Mouse (Mus musculus): ENCODE measurements around the gene Rab3il1. TPM values are rescaled to one million over a fixed set of nuclear protein-coding genes. Genes with fewer than 3 reads are reported as not detected.

Gene Rab3il1
- total RNA-seq, 1 experiment, result 4.0 TPM

DNA sequence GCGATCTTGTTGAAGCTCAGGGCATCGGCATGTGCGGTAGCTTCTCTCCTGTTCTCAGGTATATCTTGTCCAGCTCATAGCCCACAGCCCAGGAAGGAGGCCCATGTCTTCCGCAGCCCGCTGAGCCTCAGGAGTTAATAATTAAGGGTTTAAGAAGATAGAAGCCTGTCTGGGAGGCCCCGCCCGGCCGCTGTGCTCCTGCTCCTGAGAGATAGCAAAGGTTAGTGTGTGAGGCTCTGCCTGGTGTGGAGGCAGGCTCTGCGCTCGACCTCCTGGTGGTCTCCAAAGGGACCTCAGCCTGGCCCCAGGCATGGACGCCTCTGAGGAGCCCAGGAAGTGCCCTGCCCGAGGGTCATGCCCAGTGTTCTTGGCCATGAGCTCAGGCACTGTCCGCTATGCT is 13.4 kb downstream of the Rab3il1 start:
- Histone ChIP-seq H3K9me3 (ENCODE audit: control insufficient read depth, insufficient read depth, low read depth, low read length) (no peaks in the 10 kb centered on the region), H3K27ac (ENCODE audit: insufficient read depth, low read depth, low read length, poor library complexity, severe bottlenecking) (no peak overlapping the region), H3K4me1 (ENCODE audit: control insufficient read depth in 2 of 2, insufficient read depth in 2 of 2, low read length in 2 of 2, poor library complexity in 1 of 2) (peaks cover 13 to 23% of the 10 kb centered on the region in 2 experiments; a peak in 3 of 4 replicates), H3K9ac (ENCODE audit: insufficient read depth, low read depth, low read length, poor library complexity, severe bottlenecking) (no peak overlapping the region), H3K4me3 (ENCODE audit: insufficient read depth in 1 of 2, low read depth in 1 of 2, low read length in 2 of 2, poor library complexity in 1 of 2, severe bottlenecking in 1 of 2) (no peak overlapping the region), H3K36me3 (ENCODE audit: control insufficient read depth, insufficient read depth, low read length, poor library complexity, severe bottlenecking) (no peaks in the 10 kb centered on the region)
- in situ Hi-C loops (cut with MboI; ENCODE audit: low sequenced_read_pairs in 2 of 2, unreplicated experiment in 2 of 2), result no loop called here
- DNase-seq (ENCODE audit: low read depth, low spot score), result no peak
- no peak for TF ChIP-seq HCFC1 (IDR thresholded peaks at IDR 0.05; ENCODE audit: borderline replicate concordance, insufficient read depth, low read length)
- no peak for TF ChIP-seq ZC3H11A (IDR thresholded peaks at IDR 0.05; ENCODE audit: borderline replicate concordance, low read depth, low read length)
- TF ChIP-seq CHD2 (IDR thresholded peaks at IDR 0.05; ENCODE audit: low read depth, low read length), result no peak
- no peak for TF ChIP-seq MAFK (IDR thresholded peaks at IDR 0.05; ENCODE audit: insufficient read depth, low read depth, low read length)
- no peak for TF ChIP-seq ZNF384 (IDR thresholded peaks at IDR 0.05; ENCODE audit: low read depth, low read length)

DNA sequence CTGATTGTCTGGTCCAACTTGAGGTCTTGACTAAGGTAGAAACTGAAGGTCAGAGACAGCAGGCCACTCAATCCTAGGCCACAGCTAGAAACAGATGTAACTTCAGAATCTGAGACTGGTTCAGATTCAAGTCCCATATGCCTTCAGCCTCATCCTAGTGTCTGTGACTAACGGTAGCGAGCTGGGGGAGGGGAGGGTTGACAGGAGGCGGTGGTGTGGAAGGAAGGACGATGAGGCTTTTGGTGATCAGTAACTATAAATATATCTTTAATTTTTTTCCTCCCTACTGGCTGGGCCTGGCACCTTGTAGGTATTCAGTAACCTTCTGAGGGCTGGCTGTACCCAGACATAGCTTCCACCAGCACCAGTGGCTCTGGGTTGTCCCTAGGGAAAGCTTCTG is 14.0 kb downstream of the Rab3il1 start:
- in situ Hi-C loops (cut with MboI; ENCODE audit: low sequenced_read_pairs in 2 of 2, unreplicated experiment in 2 of 2), result no loop called here
- Histone ChIP-seq H3K9me3 (ENCODE audit: control insufficient read depth, insufficient read depth, low read depth, low read length) (no peaks in the 10 kb centered on the region), H3K9ac (ENCODE audit: insufficient read depth, low read depth, low read length, poor library complexity, severe bottlenecking) (no peak overlapping the region), H3K4me1 (ENCODE audit: control insufficient read depth in 2 of 2, insufficient read depth in 2 of 2, low read length in 2 of 2, poor library complexity in 1 of 2) (peaks cover 12 to 23% of the 10 kb centered on the region in 2 experiments; a peak in 3 of 4 replicates), H3K27ac (ENCODE audit: insufficient read depth, low read depth, low read length, poor library complexity, severe bottlenecking) (no peak overlapping the region), H3K36me3 (ENCODE audit: control insufficient read depth, insufficient read depth, low read length, poor library complexity, severe bottlenecking) (no peaks in the 10 kb centered on the region), H3K4me3 (ENCODE audit: insufficient read depth in 1 of 2, low read depth in 1 of 2, low read length in 2 of 2, poor library complexity in 1 of 2, severe bottlenecking in 1 of 2) (no peak overlapping the region)
- DNase-seq (ENCODE audit: low read depth, low spot score), result no peak
- TF ChIP-seq ZNF384 (IDR thresholded peaks at IDR 0.05; ENCODE audit: low read depth, low read length) (no peak), HCFC1 (IDR thresholded peaks at IDR 0.05; ENCODE audit: borderline replicate concordance, insufficient read depth, low read length) (no peak), MAFK (IDR thresholded peaks at IDR 0.05; ENCODE audit: insufficient read depth, low read depth, low read length) (no peak), CHD2 (IDR thresholded peaks at IDR 0.05; ENCODE audit: low read depth, low read length) (no peak), ZC3H11A (IDR thresholded peaks at IDR 0.05; ENCODE audit: borderline replicate concordance, low read depth, low read length) (no peak)

DNA sequence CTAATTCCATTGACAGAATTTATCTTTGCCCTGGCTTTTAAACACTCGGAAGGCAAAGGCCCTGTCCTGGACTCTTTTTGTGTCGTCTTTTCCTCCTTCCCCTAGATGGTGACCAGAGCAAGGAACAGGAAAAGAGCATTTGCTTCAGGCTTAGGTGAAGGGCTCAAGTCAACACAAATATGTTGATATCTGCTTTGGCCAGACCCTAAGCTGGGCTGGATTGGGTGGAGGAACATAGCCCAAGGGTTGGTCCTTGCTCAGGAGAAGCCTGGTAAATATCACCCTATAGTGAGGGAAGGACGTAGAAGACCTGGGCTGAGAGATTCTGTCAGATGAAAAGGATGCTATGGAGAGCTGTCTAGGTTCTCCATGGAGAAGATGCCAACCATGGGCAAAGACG is 14.7 kb downstream of the Rab3il1 start:
- H3K27ac ChIP-seq (ENCODE audit: insufficient read depth, low read depth, low read length, poor library complexity, severe bottlenecking), result no peak overlapping the region
- H3K36me3 ChIP-seq (ENCODE audit: control insufficient read depth, insufficient read depth, low read length, poor library complexity, severe bottlenecking), result no peaks in the 10 kb centered on the region
- no peak overlapping the region for H3K9ac ChIP-seq (ENCODE audit: insufficient read depth, low read depth, low read length, poor library complexity, severe bottlenecking)
- no peak overlapping the region for H3K4me3 ChIP-seq (ENCODE audit: insufficient read depth in 1 of 2, low read depth in 1 of 2, low read length in 2 of 2, poor library complexity in 1 of 2, severe bottlenecking in 1 of 2)
- H3K9me3 ChIP-seq (ENCODE audit: control insufficient read depth, insufficient read depth, low read depth, low read length), result no peaks in the 10 kb centered on the region
- in situ Hi-C loops (cut with MboI; ENCODE audit: low sequenced_read_pairs in 2 of 2, unreplicated experiment in 2 of 2), result no loop called here
- peaks cover 9 to 23% of the 10 kb centered on the region in 2 experiments; a peak in 3 of 4 replicates for H3K4me1 ChIP-seq (ENCODE audit: control insufficient read depth in 2 of 2, insufficient read depth in 2 of 2, low read length in 2 of 2, poor library complexity in 1 of 2)
- no peak for DNase-seq (ENCODE audit: low read depth, low spot score)
- TF ChIP-seq MAFK (IDR thresholded peaks at IDR 0.05; ENCODE audit: insufficient read depth, low read depth, low read length) (no peak), ZNF384 (IDR thresholded peaks at IDR 0.05; ENCODE audit: low read depth, low read length) (no peak), ZC3H11A (IDR thresholded peaks at IDR 0.05; ENCODE audit: borderline replicate concordance, low read depth, low read length) (no peak), HCFC1 (IDR thresholded peaks at IDR 0.05; ENCODE audit: borderline replicate concordance, insufficient read depth, low read length) (no peak), CHD2 (IDR thresholded peaks at IDR 0.05; ENCODE audit: low read depth, low read length) (no peak)

DNA sequence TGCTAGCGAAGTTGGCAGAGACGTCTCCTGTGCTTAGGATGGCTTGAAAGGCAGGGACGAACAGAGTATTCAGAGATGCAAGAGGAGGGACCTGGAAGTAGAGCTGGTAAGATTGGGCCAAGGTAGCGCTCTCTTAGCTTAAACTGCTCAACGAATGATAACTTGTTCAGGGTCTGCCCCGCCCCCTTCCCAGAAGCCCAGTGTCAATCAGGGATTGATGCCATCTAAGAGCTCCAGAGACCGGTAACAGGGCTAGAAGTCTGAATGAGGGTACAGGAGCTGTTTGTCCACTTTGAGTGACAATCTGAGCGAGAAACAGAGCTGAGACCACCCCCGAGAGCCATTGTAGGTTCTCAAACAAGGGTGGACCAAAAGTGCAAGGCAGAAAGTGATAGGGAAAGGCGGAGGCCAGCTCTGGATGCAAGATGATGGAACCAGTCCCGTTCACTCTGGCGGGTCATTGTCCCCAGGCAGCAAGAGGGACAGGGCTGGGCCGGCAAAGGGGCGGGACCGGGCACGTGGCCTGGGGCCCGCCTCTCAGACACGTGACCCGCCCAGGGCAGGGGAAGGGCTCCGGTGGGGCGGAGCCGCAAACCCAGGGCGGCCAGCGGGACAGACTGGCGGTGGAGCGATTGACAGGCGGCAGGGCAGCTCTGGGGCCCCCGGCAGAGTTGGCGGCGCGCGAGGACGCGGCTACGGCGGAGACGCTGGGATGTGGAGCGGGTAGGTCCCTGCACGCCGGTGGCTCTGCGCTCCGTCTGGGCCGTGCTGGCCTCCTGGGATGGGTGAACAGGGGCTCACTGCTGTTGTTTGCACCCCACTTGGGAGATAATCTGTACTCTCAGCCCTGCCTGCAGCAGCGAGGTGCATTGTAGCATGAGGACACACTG is 16.4 kb downstream of the Rab3il1 start:
- TF ChIP-seq CHD2 (IDR thresholded peaks at IDR 0.05; ENCODE audit: low read depth, low read length) (no peak), MAFK (IDR thresholded peaks at IDR 0.05; ENCODE audit: insufficient read depth, low read depth, low read length) (no peak), ZC3H11A (IDR thresholded peaks at IDR 0.05; ENCODE audit: borderline replicate concordance, low read depth, low read length) (no peak), HCFC1 (IDR thresholded peaks at IDR 0.05; ENCODE audit: borderline replicate concordance, insufficient read depth, low read length) (no peak), ZNF384 (IDR thresholded peaks at IDR 0.05; ENCODE audit: low read depth, low read length) (no peak)
- peaks cover 5 to 22% of the 10 kb centered on the region in 2 experiments; a peak in 3 of 4 replicates for H3K4me1 ChIP-seq (ENCODE audit: control insufficient read depth in 2 of 2, insufficient read depth in 2 of 2, low read length in 2 of 2, poor library complexity in 1 of 2)
- no peaks in the 10 kb centered on the region for H3K36me3 ChIP-seq (ENCODE audit: control insufficient read depth, insufficient read depth, low read length, poor library complexity, severe bottlenecking)
- in situ Hi-C loops (cut with MboI; ENCODE audit: low sequenced_read_pairs in 2 of 2, unreplicated experiment in 2 of 2), result no loop called here
- peak overlapping the region; percentile 50 for H3K9ac ChIP-seq (ENCODE audit: insufficient read depth, low read depth, low read length, poor library complexity, severe bottlenecking)
- H3K27ac ChIP-seq (ENCODE audit: insufficient read depth, low read depth, low read length, poor library complexity, severe bottlenecking), result no peak overlapping the region
- peak overlapping the region; percentile 64 to 71 for H3K4me3 ChIP-seq (ENCODE audit: insufficient read depth in 1 of 2, low read depth in 1 of 2, low read length in 2 of 2, poor library complexity in 1 of 2, severe bottlenecking in 1 of 2)
- DNase-seq (ENCODE audit: low read depth, low spot score), result no peak
- no peaks in the 10 kb centered on the region for H3K9me3 ChIP-seq (ENCODE audit: control insufficient read depth, insufficient read depth, low read depth, low read length)
